Mouse (Mus musculus) midbrain, postnatal 0 days (tissue): Measurements from ENCODE around the gene Dpp9. TPM values are rescaled to one million over a fixed set of nuclear protein-coding genes. Genes with fewer than 3 reads are reported as not detected.

Experiments used
- ATAC-seq: fragments of 200-750 bp; cut with Nextera tagmentation; 2 replicates; pipeline ENCODE4 v1.8.0; 2017; ENCODE audit warnings: moderate number of reproducible peaks, mild to moderate bottlenecking, moderate TSS enrichment, moderate library complexity; ENCODE audit not compliant: low FRiP score
- DNase-seq: peaks from one replicate; pipeline ENCODE4 v3.0.0-alpha.2; 2015; ENCODE audit warnings: low spot score
- H3K27ac ChIP-seq: fragments of 300-500 bp; sonication (generic); 2 replicates; pipeline ENCODE4 v1.5.1; 2014; ENCODE audit warnings: low read depth, mild to moderate bottlenecking, low read length, mixed read lengths
- H3K27me3 ChIP-seq: fragments of 300-500 bp; sonication (generic); 2 replicates; pipeline ENCODE4 v1.6.1; 2014; ENCODE audit warnings: low read length, control low read depth, mixed read lengths; ENCODE audit not compliant: insufficient read depth
- H3K36me3 ChIP-seq: fragments of 300-500 bp; sonication (generic); 2 replicates; pipeline ENCODE4 v1.6.1; 2014; ENCODE audit warnings: low read length, control low read depth, mixed read lengths; ENCODE audit not compliant: insufficient read depth
- H3K4me1 ChIP-seq: fragments of 300-500 bp; sonication (generic); 2 replicates; pipeline ENCODE4 v1.6.1; 2014; ENCODE audit warnings: mild to moderate bottlenecking, control low read depth, antibody characterized with exemption, low read length, mixed read lengths; ENCODE audit not compliant: insufficient read depth
- H3K4me2 ChIP-seq: fragments of 300-500 bp; sonication (generic); 2 replicates; pipeline ENCODE4 v1.6.1; 2014; ENCODE audit warnings: low read depth, mild to moderate bottlenecking, low read length, mixed read lengths; ENCODE audit not compliant: poor library complexity, severe bottlenecking
- H3K4me3 ChIP-seq: fragments of 300-500 bp; sonication (generic); 2 replicates; pipeline ENCODE4 v1.5.1; 2014; ENCODE audit warnings: low read depth, mild to moderate bottlenecking, low read length, moderate library complexity
- H3K9ac ChIP-seq: fragments of 300-500 bp; sonication (generic); replicated peaks from 2 replicates; pipeline ENCODE4 v1.6.1; 2014; ENCODE audit warnings: mild to moderate bottlenecking, low read length, moderate library complexity, mixed read lengths; ENCODE audit not compliant: poor library complexity, severe bottlenecking
- H3K9me3 ChIP-seq: fragments of 300-500 bp; sonication (generic); 2 replicates; pipeline ENCODE4 v1.6.1; 2016; ENCODE audit warnings: low read length, control low read depth
- CTCF ChIP-seq: IDR thresholded peaks from 2 replicates; pipeline ENCODE4 v1.5.1; 2016; ENCODE audit warnings: antibody characterized with exemption, mild to moderate bottlenecking
- WGBS: fragments of 180-500 bp; shearing (Covaris S2); extraction: QIAGEN DNeasy Blood & Tissue Kit; methylation state at CpG from one replicate; pipeline ENCODE4 v1.1.7; 2014; 5-methylcytosine and 5-hydroxymethylcytosine counted together
- polyA plus RNA-seq: library from polyadenylated mRNA; unstranded; fragments of >200 nt; fragmentation: Nextera tagmentation; extraction: Ambion mirVana; gene quantifications from 2 replicates; pipeline ENCODE4 v1.2.1, GENCODE M21; 2015
- total RNA-seq: library from RNA; depleted of rRNA; stranded (reverse); fragments of >200 nt; gene quantifications from 2 replicates; pipeline ENCODE4 v1.2.3, GENCODE M21; 2014

The Dpp9 gene
- total and polyA plus RNA-seq, 2 experiments from 2014 or later = 19.4 to 24.6 TPM

GRCm38 (mm10) chr17:56163523-56164102 is 55.1 kb downstream of the Dpp9 start:
- Histone ChIP-seq H3K9ac (no peak overlapping the region), H3K9me3 (no peaks in the 10 kb centered on the region), H3K36me3 (no peaks in the 10 kb centered on the region), H3K27me3 (0 out of 2 replicates have a peak, but pooled peaks cover 7% of the 10 kb centered on the region), H3K4me2 (no peak overlapping the region), H3K4me1 (peaks cover 6% of the 10 kb centered on the region), H3K4me3 (no peak overlapping the region), H3K27ac (no peak overlapping the region)
- ATAC-seq (no peak), DNase-seq (no peak)
- TF ChIP-seq CTCF = no peak
- WGBS = 85% methylated on average over 6 of the region's 6 CpGs

GRCm38 (mm10) chr17:56162231-56162774 is 56.4 kb downstream of the Dpp9 start, which contains the start of gene Tnfaip8l1:
Tnfaip8l1 (plus strand) TSS chr17:56162477.
- H3K9ac ChIP-seq = peak within 1 kb of the TSS; percentile 2
- H3K9me3 ChIP-seq = no peaks in the 10 kb centered on the region
- peak; percentile 96 for ATAC-seq
- TF ChIP-seq CTCF = peak; percentile 17; the same call in 1 of the 2 replicates
- peak within 1 kb of the TSS; percentile 56 for H3K4me2 ChIP-seq
- H3K4me3 ChIP-seq = peak within 1 kb of the TSS; percentile 37
- no peak within 1 kb of the TSS for H3K27ac ChIP-seq
- no peaks in the 10 kb centered on the region for H3K36me3 ChIP-seq
- 0 out of 2 replicates have a peak, but pooled peaks cover 17% of the 10 kb centered on the region for H3K27me3 ChIP-seq
- under 1% methylated on average over 28 of the region's 30 CpGs for WGBS
- peak; percentile 95 for DNase-seq
- H3K4me1 ChIP-seq = peaks cover 6% of the 10 kb centered on the region

- Histone ChIP-seq H3K9me3 (no peaks in the 10 kb centered on the region), H3K27ac (no peak overlapping the region), H3K4me3 (no peak overlapping the region), H3K4me1 (peaks cover 6% of the 10 kb centered on the region), H3K9ac (no peak overlapping the region), H3K27me3 (0 out of 2 replicates have a peak, but pooled peaks cover 20% of the 10 kb centered on the region), H3K4me2 (no peak overlapping the region), H3K36me3 (no peaks in the 10 kb centered on the region)
- ATAC-seq (no peak), DNase-seq (peak; percentile 69)
- TF ChIP-seq CTCF = peak; percentile 84
- 4% methylated on average over 9 of the region's 9 CpGs for WGBS
Measured at GRCm38 (mm10) chr17:56159729-56160128, 59.0 kb downstream of the Dpp9 start.

- no peak for ATAC-seq
- WGBS = 25% methylated on average over 9 of the region's 9 CpGs
- no peak overlapping the region for H3K4me2 ChIP-seq
- no peak for TF ChIP-seq CTCF
- 0 out of 2 replicates have a peak, but pooled peaks cover 19% of the 10 kb centered on the region for H3K27me3 ChIP-seq
- H3K4me1 ChIP-seq = peaks cover 11% of the 10 kb centered on the region; the same call in 1 of the 2 replicates
- no peaks in the 10 kb centered on the region for H3K9me3 ChIP-seq
- peak; percentile 80 for DNase-seq
- H3K4me3 ChIP-seq = no peak overlapping the region
- H3K27ac ChIP-seq = no peak overlapping the region
- no peak overlapping the region for H3K9ac ChIP-seq
- no peaks in the 10 kb centered on the region for H3K36me3 ChIP-seq
Measured at GRCm38 (mm10) chr17:56153643-56154042, 65.1 kb downstream of the Dpp9 start.

- WGBS = 53% methylated on average over 2 of the region's 2 CpGs
- DNase-seq = no peak
- no peaks in the 10 kb centered on the region for H3K9me3 ChIP-seq
- no peak overlapping the region for H3K27ac ChIP-seq
- no peak for TF ChIP-seq CTCF
- no peak overlapping the region for H3K4me2 ChIP-seq
- ATAC-seq = no peak
- H3K36me3 ChIP-seq = no peaks in the 10 kb centered on the region
- no peak overlapping the region for H3K4me3 ChIP-seq
- 0 out of 2 replicates have a peak, but pooled peaks cover 7% of the 10 kb centered on the region for H3K27me3 ChIP-seq
- H3K9ac ChIP-seq = no peak overlapping the region
- H3K4me1 ChIP-seq = peaks cover 12% of the 10 kb centered on the region; the same call in 1 of the 2 replicates
Measured at GRCm38 (mm10) chr17:56149897-56150296, 68.8 kb downstream of the Dpp9 start.
